Mouse (Mus musculus) cerebellum, adult 2 months (tissue): ENCODE data around the gene Stag1. TPM values are rescaled to one million over a fixed set of nuclear protein-coding genes. Genes with fewer than 3 reads are reported as not detected.

Experiments used
- DNase-seq, 2 experiments: peaks; one replicate each; pipeline ENCODE4 v3.0.0; 2021
- H3K27ac ChIP-seq: fragments of 200-500 bp; 2 replicates; pipeline ENCODE4 v1.5.1; 2012; ENCODE audit warnings: low read length, control low read depth, inconsistent platforms; ENCODE audit not compliant: insufficient read depth
- H3K27me3 ChIP-seq: fragments of 200-500 bp; 2 replicates; pipeline ENCODE4 v1.6.1; 2012; ENCODE audit warnings: inconsistent platforms, mild to moderate bottlenecking, low read length, moderate library complexity; ENCODE audit not compliant: control insufficient read depth, insufficient read depth
- H3K4me1 ChIP-seq: fragments of 200-500 bp; 2 replicates; pipeline ENCODE4 v1.6.1; 2011; ENCODE audit warnings: low read length; ENCODE audit not compliant: control insufficient read depth, insufficient read depth
- H3K4me3 ChIP-seq: fragments of 200-500 bp; replicated peaks from 2 replicates; pipeline ENCODE3; 2011; ENCODE audit warnings: mild to moderate bottlenecking, low read depth, low read length, control low read depth; ENCODE audit not compliant: insufficient read depth
- CTCF ChIP-seq: fragments of 200-500 bp; IDR thresholded peaks from 2 replicates; pipeline ENCODE4 v1.5.1; 2011; ENCODE audit warnings: low read depth, mild to moderate bottlenecking, control low read depth, low read length, moderate library complexity, borderline replicate concordance; ENCODE audit not compliant: insufficient read depth
- POLR2A ChIP-seq: fragments of 200-500 bp; IDR thresholded peaks from 2 replicates; pipeline ENCODE4 v1.6.1; 2011; ENCODE audit warnings: low read length, control low read depth, borderline replicate concordance; ENCODE audit not compliant: insufficient read depth
- WGBS: fragments of 180-500 bp; shearing (Covaris S2); methylation state at CpG from one replicate; pipeline ENCODE4 v1.1.7; 2018; 5-methylcytosine and 5-hydroxymethylcytosine counted together
- polyA plus RNA-seq: library from polyadenylated mRNA; depleted of rRNA; stranded (reverse); fragments of >200 nt; gene quantifications from 2 replicates; pipeline ENCODE4 v1.2.3, GENCODE M21; 2012; rRNA removed

The Stag1 gene
- polyA plus RNA-seq = 32.0 and 35.0 TPM in 2 replicates

GRCm38 (mm10) chr9:100597546-100597945 is at the start of gene Stag1:
Gene Stag1, plus strand, starts transcription at chr9:100597798.
- 90% methylated on average over 8 of the region's 8 CpGs for WGBS
- no peak for DNase-seq
- no peaks in the 10 kb centered on the region for H3K4me1 ChIP-seq
- TF ChIP-seq CTCF = no peak
- TF ChIP-seq POLR2A = no peak
- no peaks in the 10 kb centered on the region for H3K27me3 ChIP-seq
- no peak within 1 kb of the TSS for H3K27ac ChIP-seq
- H3K4me3 ChIP-seq = no peak within 1 kb of the TSS

GRCm38 (mm10) chr9:100548313-100548712 is 49.3 kb upstream of the Stag1 start:
- Histone ChIP-seq H3K27ac (no peak overlapping the region), H3K27me3 (no peaks in the 10 kb centered on the region), H3K4me3 (no peak overlapping the region), H3K4me1 (no peaks in the 10 kb centered on the region; the same call in 1 of the 2 replicates)
- WGBS = 93% methylated on average over 2 of the region's 2 CpGs
- DNase-seq = no peak
- TF ChIP-seq CTCF (peak; percentile 30; the same call in 1 of the 2 replicates), POLR2A (no peak)

GRCm38 (mm10) chr9:100555686-100556085 is 41.9 kb upstream of the Stag1 start:
- no peak for DNase-seq
- TF ChIP-seq POLR2A (no peak), CTCF (no peak)
- 78% methylated on average over 5 of the region's 5 CpGs for WGBS

DNA sequence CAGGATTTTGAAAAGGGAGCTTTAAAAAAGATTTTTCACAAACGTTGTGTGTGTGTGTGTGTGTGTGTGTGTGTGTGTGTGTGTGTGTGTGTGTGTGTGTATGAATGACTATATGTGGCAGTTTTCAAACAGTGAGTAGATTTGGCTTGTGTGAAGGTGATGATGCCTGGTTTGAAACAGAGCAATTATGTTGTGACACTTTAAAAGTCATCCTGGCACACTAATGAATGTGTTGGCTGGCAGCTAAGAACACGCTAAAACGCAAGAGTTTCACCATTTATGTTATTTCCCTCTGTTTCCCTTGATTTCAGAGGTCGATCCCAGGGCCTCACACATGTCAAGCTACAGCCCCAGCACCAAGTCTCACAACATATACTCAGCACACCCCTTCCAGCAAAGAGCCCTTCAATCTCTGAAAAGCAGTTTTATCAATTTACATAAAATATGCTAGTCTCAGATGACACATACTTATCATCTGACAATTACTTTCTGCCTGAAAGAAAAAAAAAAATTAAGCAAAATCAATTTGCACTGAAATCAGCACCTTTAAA is 39.5 kb upstream of the Stag1 start:
- peak overlapping the region; percentile 76; the same call in 1 of the 2 replicates for H3K27ac ChIP-seq
- DNase-seq = no peak
- TF ChIP-seq CTCF (no peak), POLR2A (no peak)
- H3K4me3 ChIP-seq = no peak overlapping the region
- WGBS = 33% methylated on average over 4 of the region's 4 CpGs
- peaks cover 30% of the 10 kb centered on the region for H3K4me1 ChIP-seq
- no peaks in the 10 kb centered on the region for H3K27me3 ChIP-seq

More at GRCm38 (mm10) chr9:100555686-100556085, 41.9 kb upstream of the Stag1 start:
- no peaks in the 10 kb centered on the region for H3K27me3 ChIP-seq
- H3K4me3 ChIP-seq = no peak overlapping the region
- H3K4me1 ChIP-seq = peaks cover 20% of the 10 kb centered on the region
- H3K27ac ChIP-seq = no peak overlapping the region

DNA sequence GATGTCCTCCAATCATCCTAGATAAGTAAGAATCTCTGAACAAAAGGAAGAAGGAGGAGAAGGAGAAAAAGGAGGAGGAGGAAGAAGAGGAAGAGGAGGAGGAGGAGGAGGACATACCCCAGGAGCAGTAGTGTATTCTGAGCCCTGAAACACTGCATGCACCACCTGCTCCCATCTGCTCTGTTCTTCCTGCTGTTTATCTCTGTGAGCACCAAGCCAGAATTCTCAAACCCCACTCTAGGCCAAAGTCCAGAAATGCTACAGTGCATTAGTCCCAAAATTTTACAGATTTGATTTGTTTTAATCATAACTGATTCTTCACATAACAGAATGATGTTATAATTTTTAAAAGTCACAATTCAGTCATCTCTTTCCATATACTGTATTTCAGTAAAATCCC is 38.6 kb upstream of the Stag1 start:
- peaks cover 30% of the 10 kb centered on the region for H3K4me1 ChIP-seq
- H3K27me3 ChIP-seq = no peaks in the 10 kb centered on the region
- H3K27ac ChIP-seq = no peak overlapping the region; the same call in 1 of the 2 replicates
- H3K4me3 ChIP-seq = no peak overlapping the region
- TF ChIP-seq CTCF (no peak), POLR2A (no peak)
- peak; percentile 53 to 82 for DNase-seq

GRCm38 (mm10) chr9:100560251-100560890 is 37.2 kb upstream of the Stag1 start:
- WGBS = 21% methylated on average over 10 of the region's 10 CpGs
- DNase-seq = peak; percentile 64 to 86
- Histone ChIP-seq H3K27ac (peak overlapping the region; percentile 99), H3K27me3 (no peaks in the 10 kb centered on the region), H3K4me3 (no peak overlapping the region), H3K4me1 (peaks cover 26% of the 10 kb centered on the region)
- no peak for TF ChIP-seq CTCF
- no peak for TF ChIP-seq POLR2A

DNA sequence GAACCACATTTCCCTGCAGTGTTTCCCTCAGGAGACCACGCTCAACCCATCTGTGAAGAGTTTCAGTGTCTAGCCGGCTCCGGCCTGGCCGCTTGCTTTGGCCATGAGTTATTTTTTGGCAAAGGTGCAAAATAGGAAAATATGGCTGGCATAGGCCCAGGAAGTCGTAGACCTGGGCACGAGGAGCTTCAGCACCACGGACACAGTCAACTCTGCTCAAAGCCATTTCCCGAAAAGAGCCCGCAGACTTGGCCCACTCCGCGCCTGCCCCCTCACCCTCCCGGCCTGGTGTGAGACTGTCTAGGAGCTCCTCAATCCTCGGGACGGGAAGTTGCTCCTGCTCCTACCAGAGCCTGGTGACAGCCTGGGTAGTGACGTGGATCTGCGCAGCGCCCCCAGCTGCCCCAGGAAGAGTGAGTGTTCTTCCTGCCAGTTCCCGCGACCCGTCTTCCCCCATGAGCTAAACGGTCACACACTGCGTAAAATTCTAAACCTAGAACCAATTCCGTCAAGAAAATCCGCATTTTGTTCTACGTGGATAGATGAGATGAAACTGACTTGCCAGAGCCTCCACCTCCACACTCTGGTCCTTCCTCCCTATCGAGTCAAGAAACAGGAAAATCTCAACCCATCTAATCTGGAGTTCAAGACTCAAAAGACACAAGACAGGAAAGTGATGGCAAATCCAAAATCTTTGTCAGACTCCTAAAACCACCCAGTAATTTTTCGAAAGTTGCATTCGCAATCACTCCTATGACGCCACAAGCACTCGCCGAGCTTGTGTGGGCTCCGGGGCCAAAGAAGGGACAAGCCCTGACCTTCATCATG is 27.6 kb upstream of the Stag1 start:
- under 1% methylated on average over 32 of the region's 32 CpGs for WGBS
- DNase-seq = peak; percentile 89 to 91
- Histone ChIP-seq H3K27ac (peak overlapping the region; percentile 90), H3K4me3 (peak overlapping the region; percentile 94), H3K4me1 (peaks cover 7% of the 10 kb centered on the region; the same call in 1 of the 2 replicates), H3K27me3 (no peaks in the 10 kb centered on the region)
- TF ChIP-seq POLR2A (peak; percentile 26; the same call in 1 of the 2 replicates), CTCF (no peak)
